ENCODE assay signal across 11 mouse cellular contexts in the genomic region with DNA sequence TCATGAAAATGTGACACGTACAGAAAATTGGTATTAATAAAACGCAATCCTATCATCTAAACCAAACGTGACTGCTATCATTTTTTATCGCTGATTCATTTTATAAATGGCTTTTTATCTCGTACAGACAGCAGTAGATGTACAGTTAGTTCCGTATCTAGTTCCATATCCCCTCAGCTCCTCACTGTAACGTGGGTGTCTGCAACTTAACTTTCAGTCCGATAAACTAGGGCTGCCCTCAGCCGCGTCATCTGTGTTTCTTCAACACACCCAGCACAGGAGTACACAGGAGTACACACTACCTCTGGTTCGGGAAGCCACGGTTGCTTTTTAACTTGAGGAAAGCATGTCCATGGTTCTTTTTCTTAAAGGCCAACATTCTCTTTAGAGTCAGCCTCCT.
"Had no signal": no experiment of that assay in that cellular context is flagged by ENCODE, and none has a peak within 500 bp of the region (broad histone marks: within the 10 kb centered on the region; RNA-seq: fewer than 3 reads in every experiment).

No protein-coding gene starts in this region.

- H3K36me3 ChIP-seq: intestine, embryonic 15.5 days; kidney, embryonic 15.5 days; limb, embryonic 12.5 days had no signal

- DNase-seq: kidney, adult 2 months; kidney, postnatal 14 days; lung, adult 2 months; lung, postnatal 36 days; thymus, postnatal 4 days had no signal

- H3K9ac ChIP-seq: intestine, embryonic 15.5 days; kidney, embryonic 15.5 days; limb, embryonic 12.5 days had no signal

- H3K27ac ChIP-seq: intestine, embryonic 15.5 days; kidney, embryonic 15.5 days; limb, embryonic 12.5 days; midbrain, embryonic 10.5 days had no signal

- ATAC-seq: intestine, embryonic 15.5 days; lung, postnatal 0 days; midbrain, embryonic 16.5 days had no signal

- H3K4me2 ChIP-seq: intestine, embryonic 15.5 days; kidney, embryonic 15.5 days; limb, embryonic 12.5 days had no signal

- H3K4me1 ChIP-seq: intestine, embryonic 15.5 days; limb, embryonic 12.5 days had no signal

- H3K27me3 ChIP-seq: intestine, embryonic 15.5 days; kidney, embryonic 15.5 days; limb, embryonic 12.5 days had no signal

- H3K9me3 ChIP-seq: intestine, embryonic 15.5 days; kidney, embryonic 15.5 days; limb, embryonic 12.5 days; midbrain, embryonic 10.5 days had no signal

- H3K4me3 ChIP-seq: intestine, embryonic 15.5 days; kidney, embryonic 15.5 days; limb, embryonic 12.5 days; midbrain, embryonic 10.5 days had no signal
